43 mouse cellular contexts compared by ENCODE assay signal in genomic region chr13:74314616-74315015, GRCm38 (mm10). TPM values are rescaled to one million over a fixed set of nuclear protein-coding genes. Genes with fewer than 3 reads are reported as not detected.
"Had no signal": no experiment of that assay in that cellular context is flagged by ENCODE, and none has a peak within 500 bp of the region (broad histone marks: within the 10 kb centered on the region; RNA-seq: fewer than 3 reads in every experiment).

No protein-coding gene starts in this region.

- H3K9me3 ChIP-seq: limb, embryonic 10.5 days; limb, embryonic 12.5 days; limb, embryonic 13.5 days; limb, embryonic 15.5 days; liver, embryonic 12.5 days; liver, embryonic 13.5 days; liver, embryonic 15.5 days; lung, embryonic 15.5 days; megakaryocyte, embryonic 14.5 days; midbrain, embryonic 10.5 days; midbrain, embryonic 12.5 days; midbrain, embryonic 15.5 days; neural tube, embryonic 12.5 days; neural tube, embryonic 13.5 days had no signal

- H3K36me3 ChIP-seq: midbrain, embryonic 15.5 days had no signal

- H3K4me3 ChIP-seq: left cerebral cortex, adult 2 months; limb, embryonic 10.5 days; limb, embryonic 12.5 days; limb, embryonic 13.5 days; limb, embryonic 15.5 days; liver, embryonic 12.5 days; liver, embryonic 13.5 days; liver, embryonic 15.5 days; lung, embryonic 15.5 days; megakaryocyte, embryonic 14.5 days; midbrain, embryonic 10.5 days; midbrain, embryonic 12.5 days; midbrain, embryonic 15.5 days; myocyte; neural tube, embryonic 12.5 days; neural tube, embryonic 13.5 days had no signal

- ATAC-seq: liver, embryonic 12.5 days; liver, postnatal 0 days; lung, postnatal 0 days; midbrain, embryonic 15.5 days; midbrain, embryonic 16.5 days had no signal

- H3K27ac ChIP-seq: left cerebral cortex, adult 2 months; limb, embryonic 10.5 days; limb, embryonic 12.5 days; limb, embryonic 13.5 days; limb, embryonic 15.5 days; liver, embryonic 12.5 days; liver, embryonic 13.5 days; liver, embryonic 14.5 days; liver, embryonic 15.5 days; lung, embryonic 15.5 days; macrophage; midbrain, embryonic 10.5 days; midbrain, embryonic 12.5 days; midbrain, embryonic 15.5 days; neural tube, embryonic 12.5 days; neural tube, embryonic 13.5 days had no signal

- H3K27me3 ChIP-seq: limb, embryonic 12.5 days; limb, embryonic 13.5 days; limb, embryonic 15.5 days; liver, embryonic 12.5 days; liver, embryonic 13.5 days; liver, embryonic 15.5 days; lung, embryonic 15.5 days; megakaryocyte, embryonic 14.5 days; midbrain, embryonic 12.5 days; midbrain, embryonic 15.5 days; neural tube, embryonic 12.5 days; neural tube, embryonic 13.5 days had no signal

- H3K9ac ChIP-seq: limb, embryonic 12.5 days; limb, embryonic 13.5 days; limb, embryonic 15.5 days; liver, embryonic 12.5 days; liver, embryonic 13.5 days; liver, embryonic 14.5 days; liver, embryonic 15.5 days; liver, postnatal 0 days; lung, embryonic 14.5 days; lung, embryonic 15.5 days; midbrain, embryonic 12.5 days; midbrain, embryonic 15.5 days; neural tube, embryonic 12.5 days; neural tube, embryonic 13.5 days had no signal

- H3K4me2 ChIP-seq: limb, embryonic 12.5 days; limb, embryonic 13.5 days; limb, embryonic 15.5 days; liver, embryonic 11.5 days; liver, embryonic 12.5 days; liver, embryonic 13.5 days; liver, embryonic 15.5 days; lung, embryonic 14.5 days; lung, embryonic 15.5 days; midbrain, embryonic 12.5 days; midbrain, embryonic 15.5 days; neural tube, embryonic 12.5 days; neural tube, embryonic 13.5 days had no signal

- DNase-seq: left cerebral cortex, postnatal 4 days; liver, embryonic 13.5 days; liver, postnatal 0 days; lung, adult 18-20 months; lung, adult 2 months; lung, embryonic 14.5 days; lung, postnatal 10 days; lung, postnatal 14 days; lung, postnatal 36 days; lung, postnatal 4 days; midbrain, embryonic 14.5 days had no signal

RNA-seq across cellular contexts. Expression of gene Lrrc14b, which starts 49.2 kb away (rescaled TPM):
- total RNA-seq: left cerebral cortex, postnatal 10 days; left cerebral cortex, postnatal 14 days; left cerebral cortex, postnatal 36 days; left cerebral cortex, postnatal 4 days; megakaryocyte progenitor cell, adult 5-6 weeks; megakaryocyte, adult 5-6 weeks; megakaryocyte-erythroid progenitor cell, adult 5-6 weeks; midbrain, postnatal 0 days; monocyte, adult 5-6 weeks had no signal
- polyA plus RNA-seq: limb, embryonic 10.5 days; limb, embryonic 11.5 days; limb, embryonic 12.5 days; limb, embryonic 13.5 days; limb, embryonic 15.5 days; liver, embryonic 11.5 days; liver, embryonic 12.5 days; liver, embryonic 13.5 days; liver, embryonic 15.5 days; liver, embryonic 16.5 days; liver, postnatal 0 days; lung, embryonic 14.5 days; lung, embryonic 15.5 days; lung, embryonic 16.5 days; lung, postnatal 0 days; midbrain, embryonic 10.5 days; midbrain, embryonic 12.5 days; midbrain, embryonic 14.5 days; midbrain, embryonic 15.5 days; midbrain, embryonic 16.5 days; midbrain, postnatal 0 days; neural tube, embryonic 11.5 days; neural tube, embryonic 12.5 days; neural tube, embryonic 13.5 days had no signal
